Mouse (Mus musculus) cerebral cortex, adult 2 months (tissue): Measurements from ENCODE around the gene Efcc1.

ENCODE experiments used
- WGBS: fragments of 180-500 bp; shearing (Covaris S2); methylation state at CpG from one replicate; pipeline ENCODE4 v1.1.7; 2018; 5-methylcytosine and 5-hydroxymethylcytosine counted together

The Efcc1 gene

DNA sequence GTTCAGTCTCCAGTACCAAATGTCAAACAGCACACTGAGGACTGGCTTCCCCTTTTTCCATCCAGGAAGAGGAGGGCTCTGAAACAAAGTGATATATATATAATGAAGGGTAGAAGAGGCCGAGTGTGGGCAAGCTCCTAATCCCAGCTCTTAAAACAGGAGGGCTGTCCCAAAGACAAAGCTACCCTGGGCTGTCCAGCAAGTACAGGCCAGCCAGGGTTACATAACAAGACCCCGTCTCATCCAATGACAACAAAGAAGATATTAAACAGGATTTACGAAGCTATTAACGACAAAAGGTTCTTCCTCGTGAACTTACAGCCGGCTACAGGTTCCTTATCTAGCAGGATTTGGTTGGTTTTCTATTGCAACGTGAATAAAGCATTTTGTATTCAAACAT lies 74.2 kb downstream of the Efcc1 start:
- 79% methylated on average over 7 of the region's 7 CpGs for WGBS

DNA sequence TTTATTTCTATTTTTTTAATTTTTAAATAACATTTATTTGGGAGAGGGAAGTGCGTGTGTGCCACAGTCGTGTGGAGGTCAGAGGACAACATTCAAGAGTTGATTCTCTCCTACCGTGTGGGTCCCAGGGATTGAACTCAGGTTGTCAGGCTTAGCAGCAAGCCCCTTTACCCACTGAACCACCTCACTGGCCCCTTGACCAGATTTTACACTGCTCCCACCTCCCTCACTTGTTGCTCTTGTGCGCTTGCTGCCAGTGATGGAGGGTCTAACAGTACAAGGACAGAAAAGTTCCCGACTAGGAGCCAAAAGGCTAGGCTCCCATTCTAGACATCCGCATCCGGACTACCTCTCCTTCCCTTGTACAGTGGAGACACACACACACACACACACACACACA lies 74.8 kb downstream of the Efcc1 start:
- WGBS = 90% methylated on average over 7 of the region's 7 CpGs
